Mouse (Mus musculus) macrophage (primary cell): ENCODE data around the gene Zfp579. TPM values are rescaled to one million over a fixed set of nuclear protein-coding genes. Genes with fewer than 3 reads are reported as not detected.
"Not testable (repeated sequence)": the region's sequence is repeated elsewhere in the genome, so short reads cannot be mapped to it uniquely, and the experiment has no call there.

Experiments
- H3K27ac ChIP-seq: fragments of 350-480 bp; formaldehyde crosslinking; 2 replicates; pipeline ENCODE4 v1.9.0; 2021
- H3K36me3 ChIP-seq: fragments of 350-480 bp; formaldehyde crosslinking; 2 replicates; pipeline ENCODE4 v1.9.0; 2021; ENCODE audit errors: inconsistent target
- H3K4me3 ChIP-seq: fragments of 350-480 bp; formaldehyde crosslinking; 2 replicates; pipeline ENCODE4 v1.9.0; 2021; ENCODE audit errors: inconsistent target
- H3K79me2 ChIP-seq: fragments of 350-480 bp; formaldehyde crosslinking; 2 replicates; pipeline ENCODE4 v1.9.0; 2021; ENCODE audit errors: inconsistent target
- WGBS: methylation state at CpG from one replicate; pipeline ENCODE4 v1.1.7; 2026; ENCODE audit warnings: inconsistent platforms; ENCODE audit not compliant: missing documents; 5-methylcytosine and 5-hydroxymethylcytosine counted together
- polyA plus RNA-seq: library from polyadenylated mRNA; stranded (reverse); fragments of 250-400 nt; gene quantifications from 3 replicates; pipeline ENCODE4 v1.2.4, GENCODE M21; 2018; ENCODE audit warnings: inconsistent platforms

Gene Zfp579
- polyA plus RNA-seq, 1 experiment from 2014 or later = 7.3 TPM

- Histone ChIP-seq H3K79me2 (peaks cover 81% of the 10 kb centered on the region), H3K27ac (peak overlapping the region; percentile 63), H3K36me3 (peaks cover 27% of the 10 kb centered on the region; the same call in 1 of the 2 replicates), H3K4me3 (peak overlapping the region; percentile 84)
- 0% methylated on average over 15 of the region's 15 CpGs for WGBS
These were observed 24.7 kb upstream of the Zfp579 start for GRCm38 (mm10) chr7:5020685-5021084.

- peaks cover 27% of the 10 kb centered on the region; the same call in 1 of the 2 replicates for H3K36me3 ChIP-seq
These were observed 24.2 kb upstream of the Zfp579 start, which contains the start of the genes Zfp865 and Ccdc106 for GRCm38 (mm10) chr7:5020000-5020681. Gene Zfp865, plus strand, starts transcription at chr7:5020376. Gene Ccdc106, plus strand, starts transcription at chr7:5020553.

GRCm38 (mm10) chr7:5019576-5019975 is 23.6 kb upstream of the Zfp579 start:
- Histone ChIP-seq H3K4me3 (peak overlapping the region; percentile 44), H3K36me3 (peaks cover 25% of the 10 kb centered on the region; the same call in 1 of the 2 replicates), H3K27ac (peak overlapping the region; percentile 81), H3K79me2 (peaks cover 70% of the 10 kb centered on the region)
- WGBS = 30% methylated on average over 1 of the region's 8 CpGs

More at GRCm38 (mm10) chr7:5020000-5020681, 24.2 kb upstream of the Zfp579 start, which contains the start of the genes Zfp865 and Ccdc106:
- 1% methylated on average over 48 of the region's 49 CpGs for WGBS
- H3K4me3 ChIP-seq = peak within 1 kb of the TSS; percentile 84
- H3K27ac ChIP-seq = peak within 1 kb of the TSS; percentile 81
- H3K79me2 ChIP-seq = peaks cover 76% of the 10 kb centered on the region

GRCm38 (mm10) chr7:5017931-5018330 is 22.0 kb upstream of the Zfp579 start:
- H3K36me3 ChIP-seq = peaks cover 11% of the 10 kb centered on the region; the same call in 1 of the 2 replicates
- 94% methylated on average over 21 of the region's 21 CpGs for WGBS
- peaks cover 57% of the 10 kb centered on the region for H3K79me2 ChIP-seq
- no peak overlapping the region for H3K27ac ChIP-seq
- no peak overlapping the region for H3K4me3 ChIP-seq

- peaks cover 11% of the 10 kb centered on the region; the same call in 1 of the 2 replicates for H3K36me3 ChIP-seq
- H3K4me3 ChIP-seq = no peak overlapping the region
- no peak overlapping the region for H3K27ac ChIP-seq
- H3K79me2 ChIP-seq = peaks cover 57% of the 10 kb centered on the region
- 94% methylated on average over 16 of the region's 16 CpGs for WGBS
These were observed 21.4 kb upstream of the Zfp579 start for GRCm38 (mm10) chr7:5017352-5017751.

GRCm38 (mm10) chr7:5016920-5017319 is 21.0 kb upstream of the Zfp579 start:
- Histone ChIP-seq H3K36me3 (peaks cover 11% of the 10 kb centered on the region), H3K79me2 (peaks cover 57% of the 10 kb centered on the region), H3K4me3 (no peak overlapping the region), H3K27ac (no peak overlapping the region)
- WGBS = 80% methylated on average over 2 of the region's 2 CpGs

GRCm38 (mm10) chr7:5016057-5016456 is 20.1 kb upstream of the Zfp579 start:
- H3K27ac ChIP-seq = peak overlapping the region; percentile 74
- peak overlapping the region; percentile 35 for H3K4me3 ChIP-seq
- peaks cover 18% of the 10 kb centered on the region for H3K36me3 ChIP-seq
- H3K79me2 ChIP-seq = peaks cover 57% of the 10 kb centered on the region
- 27% methylated on average over 3 of the region's 3 CpGs for WGBS

GRCm38 (mm10) chr7:5015118-5016001 is 19.4 kb upstream of the Zfp579 start, which contains the start of gene Gm44973:
Gene Gm44973, plus strand, starts transcription at chr7:5015496.
- Histone ChIP-seq H3K27ac (peak within 1 kb of the TSS; percentile 87), H3K4me3 (peak within 1 kb of the TSS; percentile 54), H3K36me3 (peaks cover 25% of the 10 kb centered on the region), H3K79me2 (peaks cover 54% of the 10 kb centered on the region; the same call in 1 of the 2 replicates)
- 1% methylated on average over 54 of the region's 76 CpGs for WGBS

GRCm38 (mm10) chr7:5014251-5015117 is 18.5 kb upstream of the Zfp579 start, which contains the start of the genes Zfp524 and Fiz1:
Gene Zfp524, plus strand, starts transcription at chr7:5014415.
Gene Fiz1, minus strand, starts transcription at chr7:5014697.
- Histone ChIP-seq H3K4me3 (peak within 1 kb of the TSS; percentile 54), H3K79me2 (peaks cover 55% of the 10 kb centered on the region; the same call in 1 of the 2 replicates), H3K36me3 (peaks cover 32% of the 10 kb centered on the region), H3K27ac (peak within 1 kb of the TSS; percentile 87)
- WGBS = 1% methylated on average over 41 of the region's 42 CpGs

- Histone ChIP-seq H3K79me2 (peaks cover 40% of the 10 kb centered on the region; the same call in 1 of the 2 replicates), H3K4me3 (peak overlapping the region; percentile 54; the same call in 1 of the 2 replicates), H3K36me3 (peaks cover 41% of the 10 kb centered on the region), H3K27ac (peak overlapping the region; percentile 87; the same call in 1 of the 2 replicates)
- WGBS = 80% methylated on average over 26 of the region's 27 CpGs
These were observed 16.9 kb upstream of the Zfp579 start for GRCm38 (mm10) chr7:5012681-5013513.

GRCm38 (mm10) chr7:5008229-5008628 is 12.3 kb upstream of the Zfp579 start:
- H3K27ac ChIP-seq = no peak overlapping the region
- WGBS = 95% methylated on average over 18 of the region's 26 CpGs
- peaks cover 48% of the 10 kb centered on the region for H3K36me3 ChIP-seq
- H3K4me3 ChIP-seq = no peak overlapping the region
- peaks cover 25% of the 10 kb centered on the region; the same call in 1 of the 2 replicates for H3K79me2 ChIP-seq

GRCm38 (mm10) chr7:5002876-5003275 is 6.9 kb upstream of the Zfp579 start:
- 91% methylated on average over 5 of the region's 8 CpGs for WGBS
- H3K36me3 ChIP-seq, H3K4me3 ChIP-seq, H3K79me2 ChIP-seq, H3K27ac ChIP-seq: not testable (repeated sequence)

GRCm38 (mm10) chr7:4999876-5000275 is 3.9 kb upstream of the Zfp579 start:
- Histone ChIP-seq H3K36me3 (no peaks in the 10 kb centered on the region), H3K79me2 (no peaks in the 10 kb centered on the region), H3K4me3 (no peak overlapping the region), H3K27ac (no peak overlapping the region)
- WGBS = 83% methylated on average over 2 of the region's 2 CpGs
